Mouse (Mus musculus) bone marrow, adult 2 months (tissue): ENCODE measurements around the gene Mum1.

ENCODE experiments used
- CTCF ChIP-seq: fragments of 200-500 bp; IDR thresholded peaks from 2 replicates; pipeline ENCODE4 v1.5.1; 2011; ENCODE audit warnings: low read length, control low read depth; ENCODE audit not compliant: control insufficient read depth, insufficient read depth
- POLR2A ChIP-seq: fragments of 200-500 bp; IDR thresholded peaks from 2 replicates; pipeline ENCODE4 v1.6.1; 2011; ENCODE audit warnings: low read depth, mild to moderate bottlenecking, control low read depth, low read length, borderline replicate concordance; ENCODE audit not compliant: control insufficient read depth

- TF ChIP-seq POLR2A (no peak), CTCF (no peak)
Measured at GRCm38 (mm10) chr10:80190491-80191051, 35.7 kb upstream of the Mum1 start.
